Mouse (Mus musculus) CH12.LX (cell line): ENCODE results near the gene B9d2. TPM values are rescaled to one million over a fixed set of nuclear protein-coding genes. Genes with fewer than 3 reads are reported as not detected.

Experiments used
- DNase-seq: peaks from one replicate; pipeline ENCODE4 v3.0.0-alpha.2; 2013; ENCODE audit errors: extremely low read depth
- H3K27ac ChIP-seq: 2 replicates; pipeline ENCODE4 v1.5.1; 2012; ENCODE audit warnings: low read depth, mild to moderate bottlenecking, control low read depth, moderate library complexity; ENCODE audit not compliant: insufficient read depth
- H3K27me3 ChIP-seq: replicated peaks from 2 replicates; pipeline ENCODE3; 2012; ENCODE audit warnings: inconsistent platforms
- H3K36me3 ChIP-seq, 2 experiments: replicated peaks in 1 of 2; 2 replicates each; pipeline versions ENCODE3 to v1.6.1; 2012; ENCODE audit warnings: inconsistent platforms in 1 of 2, low read length in 1 of 2, mild to moderate bottlenecking in 1 of 2, mixed read lengths in 1 of 2, moderate library complexity in 1 of 2; ENCODE audit not compliant: control insufficient read depth in 1 of 2, insufficient read depth in 1 of 2
- H3K4me1 ChIP-seq, 2 experiments: 2 replicates each; pipeline ENCODE4 v1.6.1; 2012; ENCODE audit warnings: inconsistent platforms in 1 of 2, moderate library complexity in 1 of 2; ENCODE audit not compliant: insufficient read depth in 2 of 2, control insufficient read depth in 1 of 2
- H3K4me2 ChIP-seq: 2 replicates; pipeline ENCODE4 v1.6.1; 2012; ENCODE audit warnings: low read depth, mild to moderate bottlenecking, control low read depth; ENCODE audit not compliant: poor library complexity, insufficient read depth, severe bottlenecking
- H3K4me3 ChIP-seq, 3 experiments: fragments of 150-350 bp in 1 of 3; sonication (generic) in 1 of 3; replicated peaks in 1 of 3; 2 replicates each; pipeline versions ENCODE3 to v1.5.1; 2011 to 2012; ENCODE audit warnings: low read depth in 2 of 3, low read length in 2 of 3, mild to moderate bottlenecking in 2 of 3, moderate library complexity in 2 of 3, control low read depth in 1 of 3, improper control_type of control experiment in 1 of 3, inconsistent platforms in 1 of 3, mixed read lengths in 1 of 3; ENCODE audit not compliant: poor library complexity in 1 of 3
- H3K79me2 ChIP-seq: replicated peaks from 2 replicates; pipeline ENCODE4 v1.6.1; 2012; ENCODE audit warnings: mild to moderate bottlenecking, moderate library complexity; ENCODE audit not compliant: control insufficient read depth, poor library complexity, insufficient read depth, severe bottlenecking; ENCODE audit errors: extremely low read depth
- H3K9ac ChIP-seq: 2 replicates; pipeline ENCODE4 v1.6.1; 2012; ENCODE audit warnings: low read depth, mild to moderate bottlenecking, control low read depth, moderate library complexity; ENCODE audit not compliant: insufficient read depth
- H3K9me3 ChIP-seq: replicated peaks from 2 replicates; pipeline ENCODE3; 2012; ENCODE audit warnings: low read length, inconsistent platforms, mixed read lengths
- BHLHE40 ChIP-seq: IDR thresholded peaks from 2 replicates; pipeline ENCODE4 v1.6.1; 2011; ENCODE audit warnings: mild to moderate bottlenecking, low read depth, low read length, improper control_type of control experiment
- CHD1 ChIP-seq: IDR thresholded peaks from 2 replicates; pipeline ENCODE4 v1.6.1; 2012; ENCODE audit warnings: low read depth, low read length, improper control_type of control experiment, inconsistent platforms
- CHD2 ChIP-seq: IDR thresholded peaks from 2 replicates; pipeline ENCODE4 v1.6.1; 2011; ENCODE audit warnings: low read length, improper control_type of control experiment
- CTCF ChIP-seq, 2 experiments: IDR thresholded peaks in 1 of 2; conservative IDR thresholded peaks in 1 of 2; 2 replicates each; pipeline ENCODE4 v1.5.1; 2011 to 2012; ENCODE audit warnings: low read depth in 2 of 2, low read length in 2 of 2, improper control_type of control experiment in 1 of 2, inconsistent platforms in 1 of 2, mild to moderate bottlenecking in 1 of 2, moderate library complexity in 1 of 2
- ELF1 ChIP-seq: IDR thresholded peaks from 2 replicates; pipeline ENCODE4 v1.6.1; 2014; ENCODE audit warnings: low read depth, mild to moderate bottlenecking, inconsistent platforms, low read length, improper control_type of control experiment
- ETS1 ChIP-seq: conservative IDR thresholded peaks from 2 replicates; pipeline ENCODE4 v1.6.1; 2012; ENCODE audit warnings: low read depth, mild to moderate bottlenecking, inconsistent platforms, low read length, improper control_type of control experiment, moderate library complexity
- GABPA ChIP-seq: IDR thresholded peaks from 2 replicates; pipeline ENCODE4 v1.6.1; 2012; ENCODE audit warnings: low read depth, low read length, improper control_type of control experiment, inconsistent platforms; ENCODE audit not compliant: insufficient replicate concordance
- HCFC1 ChIP-seq: IDR thresholded peaks from 2 replicates; pipeline ENCODE4 v1.6.1; 2012; ENCODE audit warnings: low read depth, mild to moderate bottlenecking, inconsistent platforms, low read length, improper control_type of control experiment
- JUN ChIP-seq: IDR thresholded peaks from 2 replicates; pipeline ENCODE4 v1.6.1; 2011; ENCODE audit warnings: low read depth, mild to moderate bottlenecking, low read length, improper control_type of control experiment, moderate library complexity; ENCODE audit not compliant: insufficient read depth
- JUND ChIP-seq: conservative IDR thresholded peaks from 2 replicates; pipeline ENCODE4 v1.6.1; 2011; ENCODE audit warnings: low read depth, low read length, improper control_type of control experiment
- MAFK ChIP-seq: IDR thresholded peaks from 2 replicates; pipeline ENCODE4 v1.6.1; 2011; ENCODE audit warnings: low read length, improper control_type of control experiment; ENCODE audit not compliant: insufficient replicate concordance
- MAZ ChIP-seq: IDR thresholded peaks from 2 replicates; pipeline ENCODE4 v1.6.1; 2012; ENCODE audit warnings: low read depth, mild to moderate bottlenecking, inconsistent platforms, low read length, improper control_type of control experiment, moderate library complexity
- NRF1 ChIP-seq: IDR thresholded peaks from 2 replicates; pipeline ENCODE4 v1.6.1; 2014; ENCODE audit warnings: low read depth, mild to moderate bottlenecking, inconsistent platforms, low read length, improper control_type of control experiment, moderate library complexity
- RAD21 ChIP-seq: IDR thresholded peaks from 2 replicates; pipeline ENCODE4 v1.6.1; 2011; ENCODE audit warnings: low read depth, mild to moderate bottlenecking, low read length, improper control_type of control experiment, moderate library complexity
- SIN3A ChIP-seq: IDR thresholded peaks from 2 replicates; pipeline ENCODE4 v1.6.1; 2012; ENCODE audit warnings: low read length, improper control_type of control experiment, inconsistent platforms
- SMC3 ChIP-seq: IDR thresholded peaks from 2 replicates; pipeline ENCODE4 v1.6.1; 2011; ENCODE audit warnings: low read depth, low read length, improper control_type of control experiment
- UBTF ChIP-seq: IDR thresholded peaks from 2 replicates; pipeline ENCODE4 v1.6.1; 2012; ENCODE audit warnings: low read depth, mild to moderate bottlenecking, inconsistent platforms, low read length, improper control_type of control experiment, moderate library complexity
- USF1 ChIP-seq: IDR thresholded peaks from 2 replicates; pipeline ENCODE4 v1.6.1; 2014; ENCODE audit warnings: low read depth, mild to moderate bottlenecking, inconsistent platforms, low read length, improper control_type of control experiment
- USF2 ChIP-seq: conservative IDR thresholded peaks from 2 replicates; pipeline ENCODE4 v1.6.1; 2011; ENCODE audit warnings: low read depth, low read length, improper control_type of control experiment
- ZKSCAN1 ChIP-seq: IDR thresholded peaks from 2 replicates; pipeline ENCODE4 v1.6.1; 2012; ENCODE audit warnings: low read depth, inconsistent platforms, low read length, improper control_type of control experiment, borderline replicate concordance
- ZMIZ1 ChIP-seq: IDR thresholded peaks from 2 replicates; pipeline ENCODE4 v1.6.1; 2012; ENCODE audit warnings: low read depth, mild to moderate bottlenecking, inconsistent platforms, low read length, improper control_type of control experiment
- dilution Hi-C: fragments of 300-500 bp; cut with MboI; formaldehyde crosslinking; loops from 2 replicates; pipeline ENCODE4 v1.14.3; 2020; ENCODE audit warnings: low sequenced_read_pairs; ENCODE audit not compliant: extremely low pct_unique_long_range_greater_than_20kb, extremely low pct_ligation_motif_present
- in situ Hi-C: fragments of 300-500 bp; cut with MboI; formaldehyde crosslinking; loops from 3 replicates; pipeline ENCODE4 v1.14.3; 2019; ENCODE audit warnings: low sequenced_read_pairs, low pct_ligation_motif_present, low pct_unique_long_range_greater_than_20kb, mixed read lengths
- polyA plus RNA-seq: library from polyadenylated mRNA; unstranded; fragments of >175 nt; gene quantifications from 2 replicates; pipeline ENCODE4 v1.2.1, GENCODE M21; 2012; ENCODE audit warnings: low read depth; ENCODE audit not compliant: insufficient read length
- total RNA-seq, 2 experiments: library from RNA; depleted of rRNA; stranded (reverse); fragments of 300-350 nt in 1 of 2; fragments of >200 nt in 1 of 2; gene quantifications; 2 replicates each; pipeline ENCODE4 v1.2.3; 2012 to 2014

Gene B9d2
- total and polyA plus RNA-seq, 3 experiments, result 9.3 to 21.2 (median 15.8) TPM

DNA sequence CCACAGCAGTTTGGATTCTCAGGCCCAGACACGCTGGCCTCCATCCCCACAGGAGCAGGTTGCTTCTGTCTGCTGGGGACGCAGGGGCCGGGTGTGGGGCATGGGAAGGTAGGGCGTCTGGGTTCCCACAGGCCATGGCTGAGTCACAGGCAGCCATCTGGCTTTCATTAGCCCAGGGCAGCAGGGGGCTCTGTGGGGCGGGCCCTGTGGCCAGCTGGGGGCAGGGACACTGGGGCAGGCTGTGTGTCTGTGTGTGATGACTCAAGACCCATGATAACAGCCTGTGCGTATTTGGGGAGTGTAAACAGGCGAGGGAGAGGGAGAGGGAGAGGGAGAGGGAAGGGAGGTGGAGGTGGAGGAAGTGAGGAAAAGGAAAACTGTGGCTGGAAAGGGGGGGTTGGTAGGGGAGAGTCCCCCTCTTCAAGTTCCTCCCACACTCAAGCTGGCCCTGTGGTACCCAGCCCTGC is 31.2 kb downstream of the B9d2 start:
- DNase-seq, result peak; percentile 66
- no peaks in the 10 kb centered on the region for H3K27me3 ChIP-seq
- H3K4me2 ChIP-seq, result no peak overlapping the region
- H3K9ac ChIP-seq, result no peak overlapping the region
- no peak overlapping the region for H3K4me3 ChIP-seq
- TF ChIP-seq SIN3A, result 0 out of 2 replicates have a peak, but pooled peaks have one; percentile 9
- 0 out of 2 replicates have a peak, but pooled peaks have one; percentile 14 for TF ChIP-seq CHD2
- no peak for TF ChIP-seq GABPA
- TF ChIP-seq ETS1, result peak; percentile 64
- TF ChIP-seq, all 38 proteins: peak for 3
- H3K4me1 ChIP-seq, result peaks cover 28 to 70% of the 10 kb centered on the region in 2 experiments
- peak overlapping the region; percentile 69 for H3K27ac ChIP-seq
- H3K9me3 ChIP-seq, result no peaks in the 10 kb centered on the region
- peaks cover 57 to 86% of the 10 kb centered on the region in 2 experiments for H3K36me3 ChIP-seq
- dilution Hi-C loops, result no loop called here
- in situ Hi-C loops, result no loop called here
- 0 out of 2 replicates have a peak, but pooled peaks cover 1% of the 10 kb centered on the region for H3K79me2 ChIP-seq

DNA sequence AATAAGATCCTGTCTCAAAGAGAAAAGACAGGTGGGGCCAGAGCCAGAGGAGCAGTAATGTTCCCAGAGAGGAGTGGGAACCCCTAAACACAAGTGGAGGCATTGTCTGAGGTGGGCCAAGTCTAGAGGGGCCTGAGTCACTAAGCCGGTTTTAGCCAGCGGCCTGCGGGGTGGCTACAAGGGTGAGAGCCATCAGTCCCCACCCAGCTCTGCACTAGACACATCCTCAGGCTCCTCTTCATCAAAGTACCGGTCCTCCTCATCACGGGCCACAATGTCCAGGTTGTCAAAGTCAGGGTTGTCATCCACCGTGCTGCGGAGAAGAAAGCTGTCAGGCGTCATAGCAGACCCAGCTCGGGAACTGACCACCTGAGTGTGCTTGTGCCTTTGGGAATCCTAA is 32.2 kb downstream of the B9d2 start:
- H3K36me3 ChIP-seq, result peaks cover 55 to 84% of the 10 kb centered on the region in 2 experiments
- in situ Hi-C loops, result no loop called here
- dilution Hi-C loops, result no loop called here

DNA sequence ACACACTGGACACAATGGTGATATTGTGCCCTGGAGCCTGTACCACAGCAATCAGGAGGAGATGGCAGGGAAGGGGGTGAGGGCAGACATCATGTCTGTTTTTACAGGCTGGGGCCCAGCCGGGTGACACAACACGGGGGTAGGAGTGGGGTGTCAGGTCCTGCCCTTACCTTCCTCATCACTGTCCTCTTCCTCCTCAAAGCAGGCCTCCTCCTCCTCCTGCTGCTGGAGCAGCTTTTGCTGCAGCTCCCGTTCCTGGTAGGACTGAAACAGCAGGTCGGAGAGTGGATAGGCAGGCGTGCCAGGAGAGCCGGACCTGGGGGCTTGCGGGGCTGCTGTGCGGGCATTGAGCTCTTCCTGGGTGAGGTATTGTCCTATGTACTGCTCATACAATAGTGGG is 34.0 kb downstream of the B9d2 start:
- in situ Hi-C loops (no loop called here), dilution Hi-C loops (no loop called here)
- H3K36me3 ChIP-seq, result peaks cover 53 to 76% of the 10 kb centered on the region in 2 experiments
- H3K4me2 ChIP-seq, result no peak overlapping the region
- no peaks in the 10 kb centered on the region for H3K9me3 ChIP-seq
- H3K9ac ChIP-seq, result no peak overlapping the region
- peaks cover 15% of the 10 kb centered on the region for H3K79me2 ChIP-seq
- DNase-seq, result no peak
- H3K4me1 ChIP-seq, result peaks cover 24 to 61% of the 10 kb centered on the region in 2 experiments
- H3K27ac ChIP-seq, result no peak overlapping the region
- TF ChIP-seq USF1 (no peak), HCFC1 (no peak), JUND (no peak), UBTF (no peak), MAZ (no peak)
- H3K4me3 ChIP-seq, result no peak overlapping the region
- H3K27me3 ChIP-seq, result no peaks in the 10 kb centered on the region

More for the DNA sequence above, 32.2 kb downstream of the B9d2 start:
- Histone ChIP-seq H3K9ac (no peak overlapping the region), H3K9me3 (no peaks in the 10 kb centered on the region), H3K79me2 (peaks cover 11% of the 10 kb centered on the region), H3K4me2 (no peak overlapping the region), H3K27ac (no peak overlapping the region), H3K27me3 (no peaks in the 10 kb centered on the region), H3K4me1 (peaks cover 26 to 69% of the 10 kb centered on the region in 2 experiments), H3K4me3 (no peak overlapping the region)
- DNase-seq, result no peak
- TF ChIP-seq SMC3 (no peak), JUN (no peak), RAD21 (no peak), ZKSCAN1 (no peak), NRF1 (no peak), MAFK (no peak), USF2 (no peak), BHLHE40 (no peak), ELF1 (no peak), SIN3A (no peak), CTCF (conservative IDR thresholded peaks at IDR 0.05 in 1 of 2, IDR thresholded peaks at IDR 0.05 in 1 of 2; ENCODE audit: low read depth in 2 of 2, low read length in 2 of 2) (no peak), CHD1 (no peak), GABPA (no peak), ZMIZ1 (no peak)
